25 mouse cellular contexts compared by ENCODE assay signal in the genomic region with DNA sequence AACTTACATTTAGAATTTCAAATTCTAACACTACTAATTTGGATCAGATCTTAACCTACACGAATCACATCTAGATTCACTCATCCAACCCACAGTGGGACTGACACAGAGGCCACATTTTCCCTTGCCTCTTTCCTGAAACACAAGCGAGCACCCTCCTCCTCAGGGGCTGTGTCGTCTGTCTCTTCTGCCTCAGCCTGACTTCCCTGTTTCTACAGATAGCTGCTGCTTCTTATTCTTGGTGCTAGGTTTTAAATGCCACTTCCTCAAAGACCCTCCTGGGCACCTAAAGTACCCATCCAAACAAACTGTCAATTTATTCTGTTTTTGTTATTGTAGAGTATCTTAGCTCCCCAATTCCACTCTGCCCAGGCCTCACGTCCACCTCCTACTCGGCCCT. TPM values are rescaled to one million over a fixed set of nuclear protein-coding genes. Genes with fewer than 3 reads are reported as not detected.
DNase-seq lines count a peak whose midpoint lies in the region; ATAC-seq and TF ChIP-seq lines count a peak whose summit lies in the region.
"Had no signal": no experiment of that assay in that cellular context is flagged by ENCODE, and none has a peak within 500 bp of the region (broad histone marks: within the 10 kb centered on the region; RNA-seq: fewer than 3 reads in every experiment).

No protein-coding gene starts in this region.

- intact Hi-C loops in gastrocnemius, adult 2 months (cut with DNase I), result no loop called here

- WGBS in hindbrain, embryonic 14.5 days, result 84% methylated on average over 5 of the region's 5 CpGs

- H3K4me2 ChIP-seq in hindbrain, embryonic 14.5 days (replicated peaks), result no peak overlapping the region
- H3K4me2 ChIP-seq: embryonic facial prominence, embryonic 12.5 days; embryonic facial prominence, embryonic 15.5 days; forebrain, embryonic 15.5 days; hindbrain, embryonic 15.5 days had no signal

- no peaks in the 10 kb centered on the region for H3K27me3 ChIP-seq in hindbrain, embryonic 14.5 days (ENCODE audit: control insufficient read depth, insufficient read depth, low read length)
- H3K27me3 ChIP-seq: CH12.LX; embryonic facial prominence, embryonic 12.5 days; embryonic facial prominence, embryonic 15.5 days; forebrain, embryonic 15.5 days; hindbrain, embryonic 15.5 days had no signal

- no peak overlapping the region for H3K9ac ChIP-seq in hindbrain, embryonic 14.5 days
- H3K9ac ChIP-seq: embryonic facial prominence, embryonic 12.5 days; embryonic facial prominence, embryonic 15.5 days; forebrain, embryonic 15.5 days; hindbrain, embryonic 15.5 days had no signal

- 0 out of 2 replicates have a peak, but pooled peaks cover 4% of the 10 kb centered on the region for H3K4me1 ChIP-seq in hindbrain, embryonic 14.5 days (replicated peaks; ENCODE audit: control insufficient read depth, insufficient read depth, low read length)
- H3K4me1 ChIP-seq: embryonic facial prominence, embryonic 15.5 days had no signal

- ATAC-seq in common myeloid progenitor, adult 5-6 weeks (replicated peaks; ENCODE audit: low read depth, poor library complexity, severe bottlenecking), result peak; percentile 60; the same call in 1 of the 2 replicates
- ATAC-seq in hindbrain, embryonic 14.5 days (ENCODE audit: low FRiP score), result no peak
- ATAC-seq: forebrain, embryonic 15.5 days had no signal

- no peak overlapping the region for H3K4me3 ChIP-seq in gastrocnemius, adult 2 months
- no peak overlapping the region for H3K4me3 ChIP-seq in layer of hippocampus, adult 2 months
- no peak overlapping the region for H3K4me3 ChIP-seq in hindbrain, embryonic 14.5 days (replicated peaks; ENCODE audit: low read length)
- H3K4me3 ChIP-seq: embryonic facial prominence, embryonic 12.5 days; embryonic facial prominence, embryonic 15.5 days; forebrain, embryonic 15.5 days; heart, embryonic 10.5 days; hindbrain, embryonic 15.5 days had no signal

- H3K27ac ChIP-seq in gastrocnemius, adult 2 months, result peak overlapping the region; percentile 53
- 0 out of 2 replicates have a peak overlapping the region, but pooled peaks have one; percentile 19 for H3K27ac ChIP-seq in layer of hippocampus, adult 2 months
- H3K27ac ChIP-seq in hindbrain, embryonic 14.5 days, result no peak overlapping the region
- H3K27ac ChIP-seq: embryonic facial prominence, embryonic 12.5 days; embryonic facial prominence, embryonic 15.5 days; forebrain, embryonic 15.5 days; heart, embryonic 10.5 days; hindbrain, embryonic 15.5 days had no signal

- no peak for DNase-seq in gastrocnemius, adult 2 months
- DNase-seq in gastrocnemius, adult 8-10 months (ENCODE audit: low spot score in 2 of 2), result no peak
- DNase-seq in layer of hippocampus, adult 2 months (ENCODE audit: low spot score in 2 of 2), result no peak
- DNase-seq in layer of hippocampus, adult 9-10 months (ENCODE audit: low spot score), result no peak
- DNase-seq in hindbrain, embryonic 14.5 days (ENCODE audit: low spot score), result no peak
- DNase-seq in cerebellum, adult 8-10 months, result no peak
- DNase-seq: adrenal gland, adult 8-10 months; adrenal gland, postnatal 25 days; B cell, adult 2 months; cerebellum, adult 11-12 months; cerebellum, adult 9-10 months; cerebellum, postnatal 14 days; gastrocnemius, postnatal 14 days; heart, adult 18-20 months; heart, postnatal 10 days; heart, postnatal 36 days; kidney, adult 11 months had no signal

- TF ChIP-seq CTCF in gastrocnemius, adult 2 months (IDR thresholded peaks at IDR 0.05), result no peak
- TF ChIP-seq CTCF in layer of hippocampus, adult 2 months (conservative IDR thresholded peaks at IDR 0.05), result no peak

- H3K36me3 ChIP-seq in hindbrain, embryonic 14.5 days (replicated peaks; ENCODE audit: control insufficient read depth, insufficient read depth), result peaks cover 61% of the 10 kb centered on the region

- no peaks in the 10 kb centered on the region for H3K9me3 ChIP-seq in hindbrain, embryonic 14.5 days (ENCODE audit: control insufficient read depth, low read length)
- H3K9me3 ChIP-seq: embryonic facial prominence, embryonic 12.5 days; embryonic facial prominence, embryonic 15.5 days; forebrain, embryonic 15.5 days; G1E; heart, embryonic 10.5 days; hindbrain, embryonic 15.5 days had no signal

RNA-seq across cellular contexts. Expression of a gene that starts 34.5 kb away (rescaled TPM):
- 10 to 100 TPM; 39.6 to 81.2 TPM for total RNA-seq in gastrocnemius, adult 2 months (2021)
- 10 to 100 TPM; 47.9 to 63.1 (median 52.5) TPM for total RNA-seq in gastrocnemius, adult 8-10 months (2022)
- 10 to 100 TPM; 87.9 to 88.1 TPM for total RNA-seq in layer of hippocampus, adult 2 months (2021)
- total RNA-seq in common myeloid progenitor, adult 5-6 weeks (2017), result 11.2 and 14.1 TPM in 2 replicates
- 68.2 and 69.4 TPM in 2 replicates for polyA plus RNA-seq in hindbrain, embryonic 14.5 days (2014; fragmentation: Nextera tagmentation; extraction: Ambion mirVana)
